Mouse (Mus musculus): ENCODE measurements around the gene Tulp4. TPM values are rescaled to one million over a fixed set of nuclear protein-coding genes. Genes with fewer than 3 reads are reported as not detected.
A peak's percentile ranks its signal among the peaks of the same experiment; 100 is the strongest.

Gene Tulp4
- polyA plus RNA-seq, 1 experiment from 2014 or later: 46.4 TPM

DNA sequence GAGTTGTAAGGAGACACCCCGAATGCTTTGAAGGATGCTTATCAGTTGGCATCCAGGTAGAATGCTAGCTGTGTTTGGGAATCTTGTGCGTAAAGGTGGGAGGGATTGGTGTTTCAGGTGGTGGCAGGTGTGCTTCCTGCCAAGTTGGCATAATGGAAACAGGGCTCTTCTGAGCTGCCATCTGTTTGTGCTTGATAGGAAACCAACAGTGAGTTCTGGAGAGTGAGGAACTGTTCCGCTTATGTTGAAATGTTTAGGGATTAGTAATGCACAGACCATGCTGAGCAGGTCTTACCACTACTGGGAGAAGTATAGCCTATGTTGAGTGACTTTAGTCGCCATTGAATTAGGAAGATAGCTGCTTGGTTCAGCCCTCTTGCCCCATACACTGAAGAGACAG lies 12.6 kb downstream of the Tulp4 start:
- DNase-seq (ENCODE audit: low spot score): no peak

DNA sequence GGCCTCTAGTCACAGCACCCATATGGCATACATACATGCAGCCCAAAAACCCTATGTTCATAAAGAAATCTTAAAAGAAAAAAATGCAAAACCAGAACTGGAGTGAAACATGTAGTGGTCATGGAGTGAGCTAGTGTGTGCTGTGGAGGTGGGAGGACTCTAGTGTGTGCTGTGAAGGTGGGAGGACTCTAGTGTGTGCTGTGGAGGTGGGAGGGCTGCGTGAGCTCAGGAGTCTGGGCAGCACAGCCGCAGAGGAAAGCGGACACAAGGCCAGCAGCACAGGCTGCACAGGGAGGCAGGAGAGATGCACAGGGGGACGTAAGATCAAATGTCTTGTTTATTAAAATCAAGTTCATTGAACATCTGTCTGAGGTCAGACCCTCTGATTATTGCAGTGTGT lies 17.5 kb downstream of the Tulp4 start:
- no peak for DNase-seq (ENCODE audit: low spot score)

DNA sequence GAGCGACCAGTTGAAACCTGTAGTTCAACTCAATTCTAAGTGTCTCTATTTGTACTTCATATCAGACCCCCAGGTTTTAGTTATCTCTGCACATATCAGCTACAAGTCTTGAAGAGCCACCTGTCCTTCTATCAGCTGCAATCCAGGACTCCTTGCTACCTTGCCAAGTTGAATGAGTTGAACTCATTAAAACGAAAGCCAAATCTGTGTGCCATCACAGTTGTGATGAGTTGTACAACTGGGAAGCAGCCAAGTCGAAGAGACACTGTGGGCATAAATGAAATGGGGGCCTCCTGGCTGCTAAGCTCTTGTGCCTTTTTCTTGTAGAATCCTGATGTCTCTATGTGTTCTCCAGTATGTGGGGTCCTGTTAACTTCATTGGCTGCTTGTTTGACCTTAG lies 19.2 kb downstream of the Tulp4 start:
- DNase-seq (ENCODE audit: low spot score): no peak

DNA sequence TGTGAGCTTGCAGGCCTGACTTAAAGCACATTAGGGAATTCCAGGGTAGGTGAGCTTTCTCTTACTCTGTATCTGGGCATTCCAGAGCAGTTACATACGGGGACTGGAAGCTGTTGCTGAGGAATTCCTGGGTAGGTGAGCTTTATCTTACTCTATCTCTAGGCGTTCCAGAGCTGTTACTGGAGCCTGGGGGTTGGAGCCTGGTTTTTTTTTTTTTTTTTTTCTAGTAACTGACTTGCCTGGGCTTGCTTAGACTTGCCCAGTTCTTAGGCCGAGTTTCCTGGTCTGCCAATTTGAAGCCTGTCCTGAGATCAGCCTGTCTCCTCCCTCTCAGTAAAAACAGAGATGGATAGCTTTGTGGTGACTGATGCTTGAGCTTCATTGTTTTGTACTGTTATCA lies 21.8 kb downstream of the Tulp4 start:
- DNase-seq (ENCODE audit: low spot score): no peak

DNA sequence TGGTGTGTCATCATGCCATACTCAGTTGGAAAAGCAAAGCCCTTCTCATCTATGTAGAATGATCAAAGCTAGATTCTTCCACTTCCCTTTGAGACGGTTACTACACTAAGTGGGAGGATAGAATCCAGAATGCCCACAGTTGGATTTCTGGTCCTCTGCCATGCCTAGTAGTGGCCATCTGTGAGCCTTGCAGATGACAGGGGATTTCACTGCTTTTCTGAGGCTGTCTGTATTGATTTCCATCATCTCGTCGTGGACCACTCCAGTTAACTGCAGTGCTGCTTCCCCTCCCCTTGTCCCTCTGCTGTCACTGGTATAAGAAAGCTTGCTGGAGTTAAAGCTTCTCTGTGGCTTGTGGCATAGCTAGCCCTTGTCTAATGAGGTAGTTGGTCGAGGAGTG lies 23.1 kb downstream of the Tulp4 start:
- no peak for DNase-seq (ENCODE audit: low spot score)

DNA sequence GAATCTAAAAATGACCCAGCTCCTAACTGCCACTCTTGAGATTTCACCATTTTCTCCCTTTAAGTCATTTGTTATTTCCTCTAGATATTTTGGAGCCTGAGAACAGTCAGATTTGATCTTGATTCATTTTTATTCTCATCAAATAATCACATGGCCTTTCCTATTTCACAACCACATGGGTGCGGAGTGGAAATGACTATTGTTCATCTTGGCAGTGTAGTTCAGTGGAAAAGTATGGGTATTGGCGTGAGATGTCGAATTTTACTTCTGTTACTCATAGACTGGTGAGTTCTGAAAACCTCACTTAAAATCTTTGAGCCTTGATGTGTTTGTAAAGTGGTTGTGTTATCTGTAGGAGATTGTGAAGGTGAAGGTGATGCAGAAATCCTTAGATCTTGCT lies 24.8 kb downstream of the Tulp4 start:
- no peak for DNase-seq (ENCODE audit: low spot score)

DNA sequence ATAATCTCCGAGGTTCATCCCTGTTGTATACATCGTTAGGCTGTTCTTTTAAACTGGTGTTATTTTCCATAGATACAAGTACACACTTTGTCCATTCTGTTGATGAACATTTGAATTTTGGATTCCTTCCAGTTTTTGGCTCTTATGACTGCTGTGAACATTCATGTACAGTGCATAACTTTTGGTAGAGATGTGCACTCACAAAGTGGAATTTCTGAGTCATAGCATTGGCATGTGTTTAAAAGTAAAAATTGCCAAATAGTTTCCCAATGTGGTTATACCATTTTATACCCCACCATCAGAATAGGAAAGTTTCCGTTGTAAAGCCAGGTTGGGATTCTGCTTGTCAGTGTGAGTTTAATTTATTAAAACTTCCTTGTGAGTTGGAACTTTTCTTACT lies 34.6 kb downstream of the Tulp4 start:
- no peak for DNase-seq (ENCODE audit: low spot score)

DNA sequence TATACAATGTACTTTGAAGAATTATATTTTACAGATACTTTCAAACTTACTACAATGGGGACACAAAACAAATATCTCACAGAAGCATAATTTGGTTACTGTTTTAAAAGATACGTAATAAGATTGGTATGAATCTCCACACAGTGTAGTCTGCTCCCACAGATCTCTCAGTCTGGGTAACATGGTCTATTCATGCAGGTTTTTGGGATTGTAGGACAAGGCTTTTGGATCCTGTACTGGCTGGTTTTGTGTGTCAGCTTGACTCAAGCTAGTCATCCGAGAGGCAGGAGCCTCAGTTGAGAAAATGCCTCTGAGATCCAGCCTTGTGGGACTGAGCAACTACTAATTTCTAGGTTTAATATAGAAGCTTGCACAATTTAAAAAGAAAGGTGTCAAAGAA lies 35.1 kb downstream of the Tulp4 start:
- DNase-seq (ENCODE audit: low spot score): no peak

DNA sequence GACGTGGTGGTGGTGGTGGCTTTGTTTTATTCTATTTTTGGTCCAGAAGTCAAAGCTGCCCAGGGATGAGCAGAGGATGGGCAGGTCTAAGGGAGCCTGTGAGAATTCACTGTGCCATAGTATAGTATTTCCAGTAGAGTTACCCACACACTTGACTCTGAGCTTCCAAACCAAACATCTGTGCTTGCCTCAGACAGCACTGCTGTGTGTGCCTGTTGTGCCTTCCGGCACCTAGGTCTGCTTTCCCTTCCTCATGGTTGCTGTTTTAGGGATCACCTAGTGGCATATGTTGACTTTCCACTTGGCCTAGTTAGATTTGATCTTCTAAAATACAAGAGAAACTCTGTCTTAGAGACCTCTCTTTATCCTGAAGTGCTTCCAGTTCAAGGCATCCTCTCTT lies 39.0 kb downstream of the Tulp4 start:
- no peak for DNase-seq (ENCODE audit: low spot score)

DNA sequence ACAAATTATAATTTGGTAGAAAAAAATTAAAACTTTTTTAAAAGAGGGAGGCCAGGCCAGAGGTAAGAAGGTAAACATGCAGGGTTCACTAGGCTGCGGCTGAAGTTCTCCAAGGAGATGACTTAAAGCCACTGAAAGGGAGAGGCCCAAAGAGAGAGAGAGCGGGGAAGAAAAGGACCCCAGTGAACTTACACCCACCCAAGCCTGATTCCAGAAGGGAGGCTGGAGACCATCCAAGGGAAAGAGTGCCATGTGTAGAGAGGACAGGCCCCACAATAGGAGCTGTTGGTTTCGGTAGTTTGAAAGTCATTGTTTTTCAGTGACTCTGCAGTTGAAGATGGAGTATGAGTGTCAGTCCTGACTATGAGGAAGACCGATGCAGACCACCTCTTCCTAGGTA lies 46.7 kb downstream of the Tulp4 start:
- DNase-seq (ENCODE audit: low spot score): no peak

DNA sequence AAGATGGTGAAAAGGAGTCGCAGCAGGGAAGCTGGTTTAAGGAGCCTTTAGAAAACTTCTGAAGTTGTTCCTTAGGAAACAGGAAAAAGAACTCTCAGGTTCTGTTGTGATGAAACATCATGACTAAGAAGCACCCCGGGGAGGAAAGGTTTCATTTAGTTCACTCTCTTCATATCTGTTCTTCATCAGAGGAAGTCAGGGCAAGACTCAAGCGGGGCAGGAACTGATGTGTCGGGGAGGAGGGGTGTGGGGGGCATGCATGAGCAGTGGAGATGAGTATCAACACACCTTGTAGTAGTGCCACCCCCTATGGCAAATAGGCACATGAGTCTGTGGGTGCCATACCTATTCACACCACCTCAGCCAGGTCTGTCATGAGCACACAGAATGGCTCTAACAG lies 47.3 kb downstream of the Tulp4 start:
- DNase-seq (ENCODE audit: low spot score): no peak

DNA sequence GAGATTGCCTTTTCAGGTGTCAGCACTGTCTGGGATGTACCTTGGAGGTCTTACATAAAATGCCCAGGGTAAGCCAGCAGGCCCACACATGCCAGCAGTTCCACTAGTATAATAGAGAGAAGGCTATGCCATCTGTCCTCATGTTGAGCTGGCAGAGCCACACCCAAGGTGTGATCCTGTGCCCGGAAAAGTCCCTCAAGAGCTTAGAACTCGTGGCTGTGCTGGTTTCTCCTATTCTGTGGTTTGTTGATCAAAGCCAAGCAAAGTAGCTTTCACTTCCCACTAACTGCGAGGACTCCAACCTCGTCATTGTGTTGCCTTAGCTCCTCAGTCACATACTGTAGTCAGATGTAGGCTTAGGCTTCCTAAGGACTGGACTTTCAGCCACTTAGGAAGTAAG lies 48.1 kb downstream of the Tulp4 start:
- no peak for DNase-seq (ENCODE audit: low spot score)

DNA sequence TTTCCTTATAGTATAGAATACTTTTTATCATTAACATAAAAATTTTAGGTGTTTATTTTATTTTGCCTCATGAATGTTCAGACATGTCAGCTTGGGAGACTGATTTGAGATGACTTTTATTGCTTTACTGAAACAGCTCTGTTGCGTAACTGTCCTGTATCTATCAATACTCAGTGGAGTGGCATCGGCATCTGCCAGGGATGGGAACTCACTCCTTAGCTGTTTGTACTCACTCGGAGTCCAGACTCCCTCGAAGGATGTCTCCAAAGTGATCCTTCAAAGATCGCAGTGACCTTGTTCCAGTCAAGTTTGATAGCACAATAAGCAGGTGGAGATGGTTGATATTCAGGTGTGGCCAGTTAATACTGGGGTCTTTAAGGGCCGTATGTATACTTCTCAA lies 54.3 kb downstream of the Tulp4 start:
- no peak for DNase-seq (ENCODE audit: low spot score)

DNA sequence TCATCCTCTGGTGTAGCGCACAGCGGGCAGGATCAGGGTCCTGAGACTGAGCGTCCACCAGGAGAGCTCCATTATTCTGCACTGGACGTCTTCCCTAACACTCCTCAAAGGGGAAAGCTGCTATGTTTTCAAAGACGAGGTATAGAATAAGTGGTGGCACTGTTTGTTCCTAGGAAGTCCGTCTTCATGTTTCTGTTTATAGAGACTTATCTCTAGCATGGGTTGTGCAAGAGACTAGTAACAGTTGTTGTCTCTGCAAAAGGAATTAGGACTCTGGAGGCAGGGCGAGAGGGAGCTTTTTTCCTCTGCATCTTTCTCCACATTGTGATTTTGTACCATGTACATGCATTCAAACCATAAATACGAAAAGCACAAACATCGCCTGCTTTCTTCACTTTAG lies 55.7 kb downstream of the Tulp4 start:
- DNase-seq (ENCODE audit: low spot score): no peak

DNA sequence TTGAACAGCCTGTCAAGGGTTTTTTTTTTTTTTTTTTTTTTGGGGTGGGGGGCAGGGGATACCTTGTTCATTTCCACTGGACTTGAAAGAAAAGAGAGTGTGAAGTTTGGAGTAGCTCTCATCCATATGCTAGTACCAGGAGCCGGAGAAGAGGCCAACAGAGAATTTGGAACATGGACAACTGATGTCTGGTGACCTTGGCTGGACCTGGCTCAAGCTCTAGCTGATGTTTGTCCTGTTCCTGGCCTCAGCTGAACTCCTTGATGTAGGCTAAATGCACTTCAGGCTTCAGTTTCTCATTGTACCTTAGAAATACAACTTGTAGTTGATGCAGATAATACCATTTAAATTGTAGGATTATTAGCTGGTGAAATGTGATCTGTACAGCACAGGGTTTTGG lies 56.5 kb downstream of the Tulp4 start:
- no peak for DNase-seq (ENCODE audit: low spot score)

DNA sequence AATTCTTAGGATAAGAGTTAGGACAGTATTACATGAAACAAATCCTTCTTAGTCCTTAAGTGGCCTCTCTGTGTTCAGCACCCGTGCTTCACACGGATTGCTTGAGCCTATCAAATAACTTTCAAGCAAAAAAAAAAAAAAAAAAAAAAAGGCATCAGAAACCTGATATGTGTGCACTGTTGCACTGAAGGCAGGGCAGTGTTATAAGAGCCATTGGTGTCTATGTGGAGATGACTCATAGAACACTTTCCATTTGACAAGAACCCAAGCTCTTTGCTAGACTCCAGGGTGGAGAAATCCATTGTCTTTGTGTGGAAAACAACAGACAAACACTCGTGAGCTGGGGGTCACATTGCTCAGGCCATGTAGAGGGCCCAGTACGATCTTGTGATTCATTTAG lies 58.7 kb downstream of the Tulp4 start:
- no peak for DNase-seq (ENCODE audit: low spot score)

DNA sequence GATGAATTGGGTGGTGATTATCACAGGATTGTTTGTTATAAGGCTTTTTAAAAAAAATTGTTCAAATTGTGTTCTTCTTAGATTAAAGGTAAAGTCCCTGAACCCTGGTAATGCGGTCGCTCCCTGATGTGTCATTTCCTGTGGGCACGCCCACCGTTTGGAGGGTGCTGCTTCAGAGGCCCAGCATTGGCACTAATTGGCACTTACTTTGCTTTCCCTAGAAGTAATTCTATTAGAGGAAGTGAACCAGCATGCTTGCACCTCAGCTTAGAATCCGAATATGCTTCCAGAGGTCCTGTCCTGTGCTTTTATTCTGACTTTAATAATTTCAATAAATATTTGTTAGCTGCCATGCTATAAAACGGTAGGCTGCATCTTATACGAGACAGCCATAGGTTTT lies 66.2 kb downstream of the Tulp4 start:
- DNase-seq (ENCODE audit: low spot score): peak; percentile 5

DNA sequence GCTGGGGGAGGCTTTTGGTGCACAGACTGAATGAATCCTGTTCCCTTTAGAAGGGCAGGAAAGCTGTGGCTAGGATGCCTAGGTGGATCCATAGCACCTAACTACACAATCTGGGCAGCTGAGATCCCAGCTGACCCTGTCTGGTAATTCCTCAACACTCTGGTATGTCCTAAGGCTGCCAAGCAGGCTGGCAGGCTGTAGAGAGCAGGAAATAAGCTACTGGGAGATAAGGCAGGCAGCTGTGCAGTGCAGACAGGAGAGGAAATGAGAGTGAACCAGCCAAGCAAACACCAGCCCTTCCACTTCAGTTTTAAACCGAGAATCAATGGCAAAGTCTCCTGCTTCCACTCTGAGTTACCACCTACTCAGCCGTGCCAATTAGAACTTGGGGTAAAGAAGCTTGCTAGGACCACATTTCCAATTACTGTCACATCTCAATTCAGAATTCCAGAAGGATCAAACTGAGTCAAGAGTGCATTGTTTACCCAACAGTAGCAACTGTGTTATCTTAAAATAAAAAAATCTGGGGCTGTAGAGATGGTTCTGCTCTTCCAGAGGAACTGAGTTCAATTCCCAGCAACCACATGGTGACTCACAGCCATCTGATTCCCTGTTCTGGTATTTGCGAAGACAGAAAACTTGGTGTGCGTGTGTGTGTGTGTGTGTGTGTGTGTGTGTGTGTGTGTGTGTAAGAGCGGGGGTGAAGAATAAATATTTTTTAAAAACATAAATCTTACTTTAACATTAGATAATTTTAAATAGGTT lies 66.9 kb downstream of the Tulp4 start:
- peak; percentile 5 for DNase-seq (ENCODE audit: low spot score)

DNA sequence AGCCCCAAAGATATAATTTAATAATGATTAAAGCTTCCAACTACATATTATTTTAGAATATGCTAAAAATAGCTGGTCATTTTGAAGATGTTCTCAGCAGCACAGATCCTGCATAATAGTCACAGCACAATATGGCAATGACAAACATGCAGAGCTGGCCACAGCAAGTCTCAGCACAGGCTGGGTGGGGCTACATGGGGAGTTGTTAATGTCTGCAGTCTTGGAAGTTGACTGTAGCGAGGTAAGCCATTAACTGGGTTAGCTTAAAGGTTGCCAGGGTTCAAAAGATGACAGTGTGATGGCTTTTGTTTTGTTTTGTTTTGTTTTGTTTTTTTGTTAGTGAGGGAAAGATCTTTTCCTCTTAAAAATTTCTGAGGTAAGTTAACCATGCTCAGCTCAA lies 68.3 kb downstream of the Tulp4 start:
- DNase-seq (ENCODE audit: low spot score): no peak

DNA sequence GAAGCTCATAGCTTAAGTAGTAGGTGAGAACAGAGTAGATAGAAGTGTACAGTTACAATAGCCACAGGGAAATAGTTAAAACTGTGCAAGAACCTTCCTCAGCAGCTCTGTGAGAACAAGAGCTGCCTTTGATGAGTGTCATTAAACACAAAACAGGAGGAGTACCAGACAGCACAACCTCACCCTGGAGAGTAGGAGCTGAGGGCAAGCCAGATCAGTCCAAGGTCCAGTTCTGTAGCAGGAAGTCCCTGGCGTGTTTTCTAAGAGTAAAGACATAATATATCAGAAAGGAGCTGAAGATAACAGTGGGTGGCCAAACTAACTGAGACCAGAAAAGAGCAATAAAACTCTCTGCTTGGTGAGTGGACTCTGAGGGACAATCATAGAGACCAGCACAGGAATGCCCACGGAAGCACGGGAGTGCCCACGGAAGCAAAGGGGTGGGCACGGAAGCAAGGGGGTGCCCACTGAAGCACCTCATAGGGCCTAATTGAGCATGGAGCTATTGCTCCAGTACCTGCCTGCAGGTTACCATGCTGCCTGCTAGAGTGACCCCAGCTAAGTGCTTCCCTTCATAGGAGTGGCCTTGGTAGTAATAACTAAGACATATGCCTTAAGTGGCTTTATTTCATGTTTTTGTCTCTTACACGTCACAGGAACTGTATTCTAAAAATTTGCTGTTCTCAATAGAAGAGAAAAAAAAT lies 72.5 kb downstream of the Tulp4 start:
- DNase-seq (ENCODE audit: low spot score): no peak

DNA sequence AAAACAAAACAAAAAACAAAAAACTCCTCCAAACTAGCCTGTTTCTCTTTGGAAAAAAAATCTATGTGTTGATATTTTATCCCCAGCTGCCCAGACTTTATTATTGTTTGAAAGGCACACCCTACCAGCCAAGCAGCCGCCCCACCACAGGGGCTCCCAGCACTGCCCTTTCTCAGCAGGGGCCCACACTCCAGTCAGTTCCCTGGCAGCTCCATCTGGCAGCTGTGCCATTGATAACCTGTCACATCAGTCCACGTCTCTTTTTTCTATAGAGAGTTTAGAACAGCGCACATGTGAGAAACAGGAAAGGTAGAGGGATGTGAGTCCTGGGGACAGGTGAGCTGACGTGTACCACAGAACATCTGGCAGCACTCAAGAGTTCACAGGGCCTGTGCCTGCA lies 73.2 kb downstream of the Tulp4 start:
- no peak for DNase-seq (ENCODE audit: low spot score)

DNA sequence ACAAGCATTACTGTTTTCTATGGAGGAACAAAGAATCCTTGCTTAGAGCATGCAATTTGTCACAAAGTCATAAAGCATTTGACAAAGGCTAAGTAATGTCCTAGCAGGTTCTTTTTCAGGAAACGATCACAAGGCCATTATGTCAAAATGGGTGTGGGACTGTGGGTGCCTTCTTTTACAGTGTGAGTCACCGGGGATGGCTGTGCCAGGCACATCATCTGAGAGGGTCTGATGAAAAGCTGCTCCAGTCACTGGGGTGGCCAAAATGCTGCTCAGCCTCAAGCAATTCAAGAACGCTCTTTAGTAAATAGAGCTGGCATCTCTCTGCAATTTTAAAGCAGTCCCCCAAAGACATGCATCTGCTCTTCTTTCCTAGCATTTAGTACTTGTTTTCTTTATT lies 74.2 kb downstream of the Tulp4 start:
- no peak for DNase-seq (ENCODE audit: low spot score)

DNA sequence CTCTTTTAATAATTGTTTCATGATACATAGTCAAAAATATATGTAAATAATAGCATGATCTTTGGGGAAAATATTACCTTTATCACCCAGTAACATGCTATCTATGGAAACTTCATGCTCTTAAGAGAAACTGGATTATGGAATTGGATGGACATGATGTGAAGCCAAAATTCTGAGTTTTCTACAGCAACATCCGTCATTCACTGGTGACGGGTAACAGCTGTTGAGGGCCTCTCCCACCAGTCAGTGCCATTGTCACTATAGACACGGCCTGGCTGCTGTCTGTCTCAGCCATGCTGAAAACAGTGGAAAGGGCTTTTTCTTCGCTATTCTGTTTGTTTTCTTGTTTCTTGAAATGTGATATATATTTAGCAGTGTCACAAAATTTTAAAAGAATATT lies 76.5 kb downstream of the Tulp4 start:
- no peak for DNase-seq (ENCODE audit: low spot score)
